Mouse (Mus musculus) retina, postnatal 7 days (tissue): ENCODE results near the gene Bmi1.

ENCODE experiments used
- DNase-seq: peaks from one replicate; pipeline ENCODE4 v3.0.0-alpha.2; 2012; ENCODE audit warnings: low read depth, low spot score

The Bmi1 gene

DNA sequence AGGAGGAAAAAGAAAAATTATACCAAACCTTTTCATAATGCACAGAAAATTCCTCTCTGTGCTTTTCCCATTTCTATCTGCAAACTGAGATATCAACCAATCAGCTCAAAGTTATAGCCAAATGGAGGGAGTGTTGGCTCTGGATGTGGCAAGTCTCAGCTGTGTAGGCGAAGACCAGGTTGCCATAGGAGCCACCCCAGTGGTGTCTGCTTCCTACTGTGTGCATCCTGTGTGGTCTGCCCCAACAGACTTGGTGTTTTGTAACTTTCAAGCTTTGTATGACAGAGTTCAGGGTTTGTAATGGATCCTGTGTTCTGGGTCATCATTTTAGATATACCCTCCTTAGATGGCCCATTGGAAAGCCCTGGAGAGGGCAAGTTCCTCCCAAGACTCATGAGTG lies 47.6 kb downstream of the Bmi1 start:
- no peak for DNase-seq

DNA sequence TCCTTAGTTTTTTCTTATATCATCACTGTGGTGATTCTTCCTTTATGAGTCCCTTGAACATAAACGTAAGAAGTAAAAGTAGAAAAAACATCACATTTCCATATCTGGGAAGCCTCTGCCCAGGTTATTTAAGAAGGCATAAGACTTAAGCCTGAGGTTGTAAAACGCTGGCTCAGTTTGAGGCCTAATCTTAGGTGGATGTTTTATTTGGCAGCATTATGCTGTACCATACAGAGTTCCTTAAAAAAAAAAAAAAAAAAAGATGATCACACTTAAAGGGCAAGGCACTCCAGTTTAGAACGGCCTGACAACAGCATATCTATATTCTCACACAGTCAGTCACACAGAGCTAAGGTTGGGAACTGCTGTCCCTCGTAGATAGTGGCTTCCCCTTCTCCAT lies 49.1 kb downstream of the Bmi1 start:
- no peak for DNase-seq

DNA sequence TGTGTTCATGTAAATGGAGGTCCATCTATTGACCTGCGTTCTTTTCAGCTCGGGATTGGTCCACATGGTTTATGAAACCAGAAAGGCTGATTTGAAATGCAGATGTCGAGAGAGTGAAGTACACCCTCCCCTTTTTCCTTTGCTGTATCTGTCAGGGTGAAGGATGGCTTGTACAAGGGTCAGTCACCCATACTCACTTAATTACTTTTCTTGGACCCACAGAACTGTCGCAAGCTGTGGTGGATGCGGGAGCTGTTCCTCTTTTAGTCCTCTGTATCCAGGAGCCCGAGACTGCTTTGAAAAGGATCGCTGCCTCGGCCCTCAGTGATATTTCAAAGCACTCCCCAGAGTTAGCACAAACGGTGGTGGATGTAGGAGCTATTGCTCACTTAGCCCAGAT lies 54.9 kb downstream of the Bmi1 start:
- DNase-seq, result no peak

DNA sequence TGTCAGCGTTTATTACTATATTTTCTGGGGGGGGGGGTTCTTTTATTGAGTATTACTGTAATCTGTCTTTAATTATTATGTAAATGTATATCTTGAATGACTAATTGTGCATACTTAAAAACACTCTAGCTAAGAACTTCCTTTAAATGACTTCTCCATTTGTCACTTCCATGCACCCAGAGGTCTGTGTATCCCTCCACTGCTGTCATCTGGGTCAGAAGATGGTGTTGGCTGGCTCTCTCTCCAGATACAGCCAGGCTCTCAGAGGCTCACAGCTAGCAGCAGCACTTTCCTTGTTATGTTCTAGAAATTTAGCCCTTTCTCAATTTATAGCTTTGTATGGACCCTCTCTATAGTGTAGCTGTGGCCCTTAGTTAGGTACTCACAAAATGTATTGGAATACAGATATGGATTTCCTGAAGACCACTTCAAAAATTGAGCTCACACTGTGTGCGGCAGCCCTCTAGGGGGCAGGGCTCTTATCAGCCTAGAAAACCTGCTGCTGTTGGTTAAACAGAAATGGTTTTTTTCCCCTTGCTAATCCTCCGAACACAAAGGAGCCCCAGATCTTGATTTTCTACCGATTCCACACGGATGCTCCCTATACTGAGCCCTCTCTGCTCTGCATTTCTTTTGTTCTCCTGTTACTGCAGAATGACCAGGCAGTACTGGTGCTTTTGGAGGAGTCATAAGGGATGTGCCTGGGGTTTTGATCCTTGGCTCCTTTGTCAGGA lies 57.7 kb downstream of the Bmi1 start:
- DNase-seq, result no peak
